Mouse (Mus musculus) cortical plate, adult 2 months (tissue): ENCODE data around the gene Hist1h1b.
"Not testable (repeated sequence)": the region's sequence is repeated elsewhere in the genome, so short reads cannot be mapped to it uniquely, and the experiment has no call there.

Source experiments
- CTCF ChIP-seq: fragments of 200-500 bp; IDR thresholded peaks from 2 replicates; pipeline ENCODE4 v1.5.1; 2011; ENCODE audit warnings: mild to moderate bottlenecking, control low read depth, low read length; ENCODE audit not compliant: insufficient read depth; ENCODE audit errors: extremely low read depth
- POLR2A ChIP-seq: fragments of 200-500 bp; IDR thresholded peaks from 2 replicates; pipeline ENCODE4 v1.6.1; 2011; ENCODE audit warnings: mild to moderate bottlenecking, low read length, control low read depth; ENCODE audit not compliant: insufficient read depth; ENCODE audit errors: extremely low read depth

DNA sequence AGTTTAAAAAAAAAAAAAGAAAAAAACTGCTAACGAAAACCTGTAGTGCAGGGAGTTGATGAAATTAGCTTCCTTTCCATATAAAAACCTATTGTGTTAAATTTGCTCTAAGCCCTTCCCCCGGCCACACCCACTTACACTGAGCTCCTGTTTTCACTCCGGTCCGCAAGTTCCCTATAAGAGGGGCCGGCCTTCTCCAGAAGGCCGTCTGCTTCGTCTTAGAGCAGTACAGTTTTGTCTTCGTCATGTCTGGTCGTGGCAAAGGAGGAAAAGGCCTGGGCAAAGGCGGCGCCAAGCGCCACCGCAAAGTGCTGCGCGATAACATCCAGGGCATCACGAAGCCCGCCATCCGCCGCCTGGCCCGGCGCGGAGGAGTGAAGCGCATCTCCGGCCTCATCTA, 31.1 kb upstream of the Hist1h1b start, which contains the start of gene Hist1h4m:
- TF ChIP-seq CTCF, POLR2A: not testable (repeated sequence)
